Mouse (Mus musculus) thymus, adult 2 months (tissue): ENCODE data around the gene Synpo2.

ENCODE experiments used
- CTCF ChIP-seq: fragments of 200-500 bp; IDR thresholded peaks from 2 replicates; pipeline ENCODE4 v1.5.1; 2012; ENCODE audit warnings: mild to moderate bottlenecking, control low read depth, low read length, moderate library complexity, borderline replicate concordance; ENCODE audit not compliant: control insufficient read depth, poor library complexity, insufficient read depth; ENCODE audit errors: extremely low read depth
- POLR2A ChIP-seq: fragments of 200-500 bp; IDR thresholded peaks from 2 replicates; pipeline ENCODE4 v1.6.1; 2012; ENCODE audit warnings: mild to moderate bottlenecking, low read length, control low read depth, moderate library complexity; ENCODE audit not compliant: control insufficient read depth, poor library complexity, insufficient read depth; ENCODE audit errors: extremely low read depth

DNA sequence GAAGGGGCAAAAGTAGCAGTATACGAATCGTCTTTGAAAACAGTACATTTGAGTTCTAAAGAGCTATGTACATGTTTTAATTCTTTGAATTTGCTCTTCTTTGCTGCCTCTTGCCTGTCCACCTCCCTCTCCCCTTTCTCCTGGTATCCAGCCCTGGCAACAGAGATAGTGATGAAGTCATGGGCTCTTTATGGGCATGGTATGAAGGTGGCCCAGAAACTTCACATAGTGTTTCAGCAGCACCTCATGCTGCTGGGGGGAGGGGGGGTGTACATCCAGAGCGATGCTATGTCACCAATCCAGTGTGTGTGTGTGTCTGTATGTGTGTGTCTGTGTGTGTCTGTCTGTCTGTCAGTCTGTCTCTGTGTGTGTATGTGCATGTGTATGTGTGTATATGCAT lies 95.8 kb downstream of the Synpo2 start:
- TF ChIP-seq POLR2A (no peak), CTCF (no peak)
